ENCODE assay signal across 1 mouse cellular context in genomic region chrX:74428826-74429276, GRCm38 (mm10).
TF ChIP-seq lines count a peak whose summit lies in the region.

TSS of gene G6pdx (minus strand) at chrX:74429194.

TF ChIP-seq in CH12.LX, 34 proteins besides CTCF, POLR2A, EP300 and RAD21 (continued from another document):
- 0 out of 2 replicates have a peak, but pooled peaks have one; percentile 20 for TF ChIP-seq KAT2A (IDR thresholded peaks at IDR 0.05; ENCODE audit: insufficient replicate concordance, low read length)
- TF ChIP-seq IRF4 (IDR thresholded peaks at IDR 0.05; ENCODE audit: low read depth, low read length): no peak
- no peak for TF ChIP-seq CHD1 (IDR thresholded peaks at IDR 0.05; ENCODE audit: low read depth, low read length)
- no peak for TF ChIP-seq ELF1 (IDR thresholded peaks at IDR 0.05; ENCODE audit: low read depth, low read length)
- no peak for TF ChIP-seq E2F4 (IDR thresholded peaks at IDR 0.05; ENCODE audit: insufficient replicate concordance, low read depth, low read length)
- peak; percentile 38; the same call in 1 of the 2 replicates for TF ChIP-seq POLR2AphosphoS2 (IDR thresholded peaks at IDR 0.05; ENCODE audit: low read depth, low read length)
- TF ChIP-seq ZC3H11A (IDR thresholded peaks at IDR 0.05; ENCODE audit: low read depth, low read length): no peak
- peak; percentile 30; the same call in 1 of the 2 replicates for TF ChIP-seq TCF12 (IDR thresholded peaks at IDR 0.05; ENCODE audit: low read depth, low read length)
- TF ChIP-seq USF1 (IDR thresholded peaks at IDR 0.05; ENCODE audit: low read depth, low read length): no peak
- no peak for TF ChIP-seq ZKSCAN1 (IDR thresholded peaks at IDR 0.05; ENCODE audit: borderline replicate concordance, low read depth, low read length)
- TF ChIP-seq MAX (IDR thresholded peaks at IDR 0.05; ENCODE audit: low read length): peak; percentile 41
- TF ChIP-seq MYC (IDR thresholded peaks at IDR 0.05; ENCODE audit: low read depth, low read length): no peak
- TF ChIP-seq ZNF384 (IDR thresholded peaks at IDR 0.05; ENCODE audit: low read depth, low read length): no peak
- TF ChIP-seq NELFE (IDR thresholded peaks at IDR 0.05; ENCODE audit: low read depth, low read length): peak; percentile 87
- peak; percentile 84 for TF ChIP-seq NRF1 (IDR thresholded peaks at IDR 0.05; ENCODE audit: low read depth, low read length)
- TF ChIP-seq CHD2 (IDR thresholded peaks at IDR 0.05; ENCODE audit: low read length): 0 out of 2 replicates have a peak, but pooled peaks have one; percentile 20
- TF ChIP-seq MAFK (IDR thresholded peaks at IDR 0.05; ENCODE audit: insufficient replicate concordance, low read length): no peak
- TF ChIP-seq TBP (conservative IDR thresholded peaks at IDR 0.05; ENCODE audit: low read depth, low read length): peak; percentile 93
- no peak for TF ChIP-seq BHLHE40 (IDR thresholded peaks at IDR 0.05; ENCODE audit: low read depth, low read length)
- TF ChIP-seq JUN (IDR thresholded peaks at IDR 0.05; ENCODE audit: insufficient read depth, low read depth, low read length): no peak
- TF ChIP-seq MEF2A (IDR thresholded peaks at IDR 0.05; ENCODE audit: borderline replicate concordance, low read depth, low read length): no peak
- no peak for TF ChIP-seq JUND (conservative IDR thresholded peaks at IDR 0.05; ENCODE audit: low read depth, low read length)
- peak; percentile 54 for TF ChIP-seq MXI1 (IDR thresholded peaks at IDR 0.05; ENCODE audit: low read depth, low read length)
